Mouse (Mus musculus) liver, embryonic 11.5 days (tissue): Measurements from ENCODE around the gene Taldo1. TPM values are rescaled to one million over a fixed set of nuclear protein-coding genes. Genes with fewer than 3 reads are reported as not detected.

Experiments
- ATAC-seq: fragments of 200-750 bp; cut with Nextera tagmentation; replicated peaks from 2 replicates; pipeline ENCODE4 v1.8.0; 2017; ENCODE audit warnings: moderate number of reproducible peaks, mild to moderate bottlenecking, moderate TSS enrichment, moderate library complexity; ENCODE audit not compliant: low FRiP score
- DNase-seq: peaks from one replicate; pipeline ENCODE4 v3.0.0-alpha.2; 2017; ENCODE audit warnings: low spot score
- H3K27ac ChIP-seq: fragments of 300-500 bp; sonication (generic); 2 replicates; pipeline ENCODE4 v1.5.1; 2014; ENCODE audit warnings: mild to moderate bottlenecking, low read depth, low read length, control low read depth
- H3K27me3 ChIP-seq: fragments of 300-500 bp; sonication (generic); replicated peaks from 2 replicates; pipeline ENCODE4 v1.6.1; 2014; ENCODE audit warnings: low read length, mixed read lengths; ENCODE audit not compliant: control insufficient read depth, insufficient read depth
- H3K36me3 ChIP-seq: fragments of 300-500 bp; sonication (generic); 2 replicates; pipeline ENCODE4 v1.6.1; 2014; ENCODE audit warnings: mild to moderate bottlenecking, low read length, moderate library complexity, mixed read lengths; ENCODE audit not compliant: control insufficient read depth, insufficient read depth
- H3K4me1 ChIP-seq: fragments of 300-500 bp; sonication (generic); replicated peaks from 2 replicates; pipeline ENCODE4 v1.6.1; 2014; ENCODE audit warnings: low read length, mixed read lengths; ENCODE audit not compliant: control insufficient read depth, insufficient read depth
- H3K4me2 ChIP-seq: fragments of 300-500 bp; sonication (generic); 2 replicates; pipeline ENCODE4 v1.6.1; 2014; ENCODE audit warnings: mild to moderate bottlenecking, control low read depth, moderate library complexity
- H3K4me3 ChIP-seq: fragments of 300-500 bp; sonication (generic); 2 replicates; pipeline ENCODE4 v1.5.1; 2014; ENCODE audit warnings: low read depth, low read length, control low read depth
- H3K9ac ChIP-seq: fragments of 300-500 bp; sonication (generic); 2 replicates; pipeline ENCODE4 v1.6.1; 2014; ENCODE audit warnings: low read depth, low read length, control low read depth
- H3K9me3 ChIP-seq: fragments of 300-500 bp; sonication (generic); 2 replicates; pipeline ENCODE4 v1.6.1; 2016; ENCODE audit warnings: low read length, inconsistent platforms, mixed read lengths; ENCODE audit not compliant: control insufficient read depth
- WGBS: fragments of 180-500 bp; shearing (Covaris S2); extraction: QIAGEN DNeasy Blood & Tissue Kit; methylation state at CpG from one replicate; pipeline ENCODE4 v1.1.7; 2014; 5-methylcytosine and 5-hydroxymethylcytosine counted together
- polyA plus RNA-seq: library from polyadenylated mRNA; unstranded; fragments of >200 nt; fragmentation: Nextera tagmentation; extraction: Ambion mirVana; gene quantifications from 2 replicates; pipeline ENCODE4 v1.2.1, GENCODE M21; 2014

The Taldo1 gene
- polyA plus RNA-seq, 1 experiment from 2014 or later: 442 TPM

- 70% methylated on average over 12 of the region's 12 CpGs for WGBS
- Histone ChIP-seq H3K36me3 (peaks cover 6% of the 10 kb centered on the region; the same call in 1 of the 2 replicates), H3K27me3 (no peaks in the 10 kb centered on the region), H3K4me2 (no peak overlapping the region), H3K4me1 (peaks cover 6% of the 10 kb centered on the region), H3K9me3 (no peaks in the 10 kb centered on the region), H3K4me3 (no peak overlapping the region), H3K27ac (no peak overlapping the region), H3K9ac (no peak overlapping the region)
- ATAC-seq (no peak), DNase-seq (no peak)
Measured at GRCm38 (mm10) chr7:141426948-141427730, 35.1 kb downstream of the Taldo1 start.

GRCm38 (mm10) chr7:141428701-141429100 is 36.7 kb downstream of the Taldo1 start:
- Histone ChIP-seq H3K4me1 (peaks cover 7% of the 10 kb centered on the region), H3K4me2 (no peak overlapping the region), H3K36me3 (peaks cover 11% of the 10 kb centered on the region; the same call in 1 of the 2 replicates), H3K4me3 (no peak overlapping the region), H3K9me3 (no peaks in the 10 kb centered on the region), H3K27me3 (no peaks in the 10 kb centered on the region), H3K27ac (no peak overlapping the region), H3K9ac (no peak overlapping the region)
- WGBS: 56% methylated on average over 5 of the region's 5 CpGs
- no peak for ATAC-seq
- no peak for DNase-seq

GRCm38 (mm10) chr7:141429310-141429709 is 37.3 kb downstream of the Taldo1 start, which contains the start of gene Cend1:
Gene Cend1 (minus strand): TSS chr7:141429491.
- Histone ChIP-seq H3K9me3 (no peaks in the 10 kb centered on the region), H3K4me1 (peaks cover 13% of the 10 kb centered on the region), H3K4me2 (peak within 1 kb of the TSS; percentile 16), H3K27me3 (no peaks in the 10 kb centered on the region), H3K9ac (no peak within 1 kb of the TSS), H3K27ac (no peak within 1 kb of the TSS), H3K4me3 (no peak within 1 kb of the TSS), H3K36me3 (peaks cover 11% of the 10 kb centered on the region; the same call in 1 of the 2 replicates)
- ATAC-seq: peak; percentile 30; the same call in 1 of the 2 replicates
- WGBS: 8% methylated on average over 19 of the region's 19 CpGs
- peak; percentile 36 for DNase-seq

- Histone ChIP-seq H3K4me2 (peak overlapping the region; percentile 16; the same call in 1 of the 2 replicates), H3K27ac (no peak overlapping the region), H3K4me3 (no peak overlapping the region), H3K36me3 (peaks cover 11% of the 10 kb centered on the region; the same call in 1 of the 2 replicates), H3K27me3 (no peaks in the 10 kb centered on the region), H3K9me3 (no peaks in the 10 kb centered on the region), H3K4me1 (peaks cover 20% of the 10 kb centered on the region), H3K9ac (no peak overlapping the region)
- ATAC-seq (no peak; the same call in 1 of the 2 replicates), DNase-seq (no peak)
- WGBS: 68% methylated on average over 9 of the region's 9 CpGs
Measured at GRCm38 (mm10) chr7:141429840-141430584, 38.0 kb downstream of the Taldo1 start.

GRCm38 (mm10) chr7:141430585-141431240 is 38.7 kb downstream of the Taldo1 start:
- DNase-seq (no peak), ATAC-seq (no peak)
- Histone ChIP-seq H3K4me3 (no peak overlapping the region), H3K27ac (no peak overlapping the region), H3K27me3 (no peaks in the 10 kb centered on the region), H3K4me1 (peaks cover 25% of the 10 kb centered on the region), H3K36me3 (peaks cover 11% of the 10 kb centered on the region; the same call in 1 of the 2 replicates), H3K9me3 (no peaks in the 10 kb centered on the region), H3K9ac (no peak overlapping the region), H3K4me2 (no peak overlapping the region)
- 91% methylated on average over 9 of the region's 9 CpGs for WGBS

GRCm38 (mm10) chr7:141431434-141432185 is 39.6 kb downstream of the Taldo1 start:
- DNase-seq (no peak), ATAC-seq (no peak)
- Histone ChIP-seq H3K4me3 (no peak overlapping the region), H3K4me2 (no peak overlapping the region), H3K9ac (no peak overlapping the region), H3K9me3 (no peaks in the 10 kb centered on the region), H3K36me3 (peaks cover 11% of the 10 kb centered on the region; the same call in 1 of the 2 replicates), H3K27ac (no peak overlapping the region), H3K4me1 (peaks cover 33% of the 10 kb centered on the region), H3K27me3 (no peaks in the 10 kb centered on the region)
- WGBS: 95% methylated on average over 19 of the region's 19 CpGs

- H3K27ac ChIP-seq: no peak overlapping the region
- no peaks in the 10 kb centered on the region for H3K27me3 ChIP-seq
- no peak overlapping the region for H3K4me2 ChIP-seq
- WGBS: 83% methylated on average over 8 of the region's 8 CpGs
- H3K9ac ChIP-seq: no peak overlapping the region
- H3K4me1 ChIP-seq: peaks cover 37% of the 10 kb centered on the region
- no peak for DNase-seq
- H3K36me3 ChIP-seq: peaks cover 11% of the 10 kb centered on the region; the same call in 1 of the 2 replicates
- no peak for ATAC-seq
- H3K4me3 ChIP-seq: no peak overlapping the region
- no peaks in the 10 kb centered on the region for H3K9me3 ChIP-seq
Measured at GRCm38 (mm10) chr7:141432186-141432611, 40.2 kb downstream of the Taldo1 start.
